Mouse (Mus musculus) ES-Bruce4 (cell line): ENCODE measurements around the gene Evc2.

Experiments used
- CTCF ChIP-seq: IDR thresholded peaks from one replicate; pipeline ENCODE4 v1.8.1; 2011; ENCODE audit warnings: low read depth, low read length
- POLR2A ChIP-seq: IDR thresholded peaks from one replicate; pipeline ENCODE4 v1.8.1; 2011; ENCODE audit warnings: low read length; ENCODE audit not compliant: insufficient read depth

DNA sequence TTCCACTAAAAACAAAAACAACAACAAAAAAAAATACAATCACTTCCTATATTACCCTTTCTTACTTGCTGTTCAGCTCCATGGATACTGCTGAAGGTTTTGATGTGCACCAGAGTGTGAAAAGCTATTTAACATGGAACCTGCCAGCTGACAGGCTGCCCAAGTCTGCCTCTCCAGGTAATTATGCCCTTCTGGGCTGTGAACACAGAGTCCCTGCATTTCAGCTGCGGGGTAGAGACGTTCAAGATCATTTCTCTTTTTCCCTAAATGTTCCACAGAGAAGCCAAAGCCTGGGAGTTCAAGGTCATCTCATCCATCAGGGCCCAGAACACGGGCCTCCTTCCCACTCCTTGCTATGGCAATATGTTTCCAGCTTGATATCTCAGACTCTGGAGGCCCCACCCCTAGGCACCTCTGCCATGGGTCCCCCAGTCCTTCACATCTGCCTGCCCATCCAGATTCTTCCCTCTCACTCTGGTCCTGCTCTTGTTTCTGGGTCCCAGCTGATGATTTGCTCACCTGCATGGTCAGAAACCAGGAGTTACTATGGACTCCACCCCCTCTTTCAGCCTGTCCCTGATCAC lies 133.8 kb downstream of the Evc2 start:
- TF ChIP-seq POLR2A, result no peak
- no peak for TF ChIP-seq CTCF
